Mouse (Mus musculus) cerebellum, adult 2 months (tissue): ENCODE measurements around the gene Tmem69.

Experiments
- CTCF ChIP-seq: fragments of 200-500 bp; IDR thresholded peaks from 2 replicates; pipeline ENCODE4 v1.5.1; 2011; ENCODE audit warnings: low read depth, mild to moderate bottlenecking, control low read depth, low read length, moderate library complexity, borderline replicate concordance; ENCODE audit not compliant: insufficient read depth
- POLR2A ChIP-seq: fragments of 200-500 bp; IDR thresholded peaks from 2 replicates; pipeline ENCODE4 v1.6.1; 2011; ENCODE audit warnings: low read length, control low read depth, borderline replicate concordance; ENCODE audit not compliant: insufficient read depth

DNA sequence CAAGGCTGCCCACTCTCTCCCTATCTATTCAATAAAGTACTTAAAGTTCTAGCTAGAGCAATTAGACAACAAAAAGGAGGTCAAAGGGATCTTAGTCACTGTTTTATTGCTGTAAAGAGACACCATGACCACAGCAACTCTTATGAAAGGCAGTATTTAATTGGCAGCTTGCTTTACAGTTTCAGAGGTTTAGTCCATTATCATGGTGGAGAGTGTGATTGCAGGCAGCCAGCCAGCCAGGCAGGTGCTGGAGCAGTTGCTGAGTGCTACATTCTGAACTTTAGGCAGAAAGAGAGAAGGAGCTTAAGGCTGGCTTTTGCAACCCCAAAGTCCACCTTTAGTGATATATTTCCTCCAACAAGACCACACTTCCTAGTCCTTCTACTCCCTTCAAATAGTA lies 19.4 kb downstream of the Tmem69 start:
- no peak for TF ChIP-seq CTCF
- no peak for TF ChIP-seq POLR2A
